Mouse (Mus musculus) gastrocnemius, adult 8-10 months (tissue): ENCODE results near the gene Mark4. TPM values are rescaled to one million over a fixed set of nuclear protein-coding genes. Genes with fewer than 3 reads are reported as not detected.
A peak's percentile ranks its signal among the peaks of the same experiment; 100 is the strongest.

ENCODE experiments used
- DNase-seq, 2 experiments: peaks; one replicate each; pipeline ENCODE4 v3.0.0; 2022; ENCODE audit warnings: low spot score in 2 of 2
- total RNA-seq, 4 experiments: library from RNA; stranded (reverse); gene quantifications; 2 replicates each; pipeline ENCODE4 v1.2.4; 2022

Mark4 gene
- total RNA-seq, 4 experiments from 2014 or later: 18.0 to 20.0 (median 19.8) TPM

DNA sequence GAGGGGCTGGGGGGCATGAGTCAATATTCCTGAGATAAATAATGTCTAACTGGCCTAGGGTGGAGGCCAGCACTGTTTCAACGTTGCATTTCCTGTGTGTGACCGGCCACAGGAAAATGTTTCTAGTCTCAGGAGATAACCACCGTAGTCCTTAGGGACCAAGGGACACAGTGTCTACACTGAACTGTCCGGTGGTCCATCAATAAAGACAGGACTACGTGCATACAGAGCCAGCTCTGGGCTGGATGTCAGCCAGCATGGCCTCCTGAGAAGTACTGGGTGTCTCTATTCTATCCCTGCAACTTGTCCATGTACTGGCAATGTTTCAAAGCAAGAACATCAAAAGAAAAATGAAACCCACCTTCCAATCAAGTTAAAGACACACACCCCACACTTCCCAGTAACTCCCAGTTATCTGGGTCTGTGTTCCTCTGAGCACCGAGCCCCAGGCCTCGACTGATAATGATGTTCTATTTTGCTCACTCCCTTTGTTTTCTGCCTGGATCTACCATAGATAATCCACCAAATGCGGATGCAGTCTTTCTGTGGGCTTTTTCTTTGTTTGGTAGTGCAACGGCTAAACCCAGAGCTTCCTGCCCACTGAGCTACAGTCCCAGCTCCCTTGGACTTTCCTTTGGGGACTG is 17.1 kb downstream of the Mark4 start:
- no peak for DNase-seq

DNA sequence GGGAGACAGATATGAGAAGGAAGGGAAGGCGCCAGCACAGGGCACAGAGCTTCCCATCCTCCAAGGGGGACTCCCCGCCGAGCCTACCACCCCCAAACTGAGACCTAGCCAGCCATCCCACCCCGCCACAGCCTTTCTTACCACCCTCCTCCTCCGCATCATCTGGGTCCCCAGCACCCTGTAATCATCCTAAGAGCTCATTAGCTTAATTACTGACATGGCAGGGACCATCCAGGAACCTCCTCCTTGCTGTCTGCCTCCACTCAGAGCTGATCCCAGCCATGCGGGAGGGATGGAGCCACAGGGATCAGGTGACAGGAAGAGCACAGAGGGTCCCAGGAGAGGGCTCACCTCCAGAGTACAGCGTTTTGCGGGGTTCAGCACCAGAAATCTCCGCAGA is 21.6 kb downstream of the Mark4 start:
- no peak for DNase-seq

DNA sequence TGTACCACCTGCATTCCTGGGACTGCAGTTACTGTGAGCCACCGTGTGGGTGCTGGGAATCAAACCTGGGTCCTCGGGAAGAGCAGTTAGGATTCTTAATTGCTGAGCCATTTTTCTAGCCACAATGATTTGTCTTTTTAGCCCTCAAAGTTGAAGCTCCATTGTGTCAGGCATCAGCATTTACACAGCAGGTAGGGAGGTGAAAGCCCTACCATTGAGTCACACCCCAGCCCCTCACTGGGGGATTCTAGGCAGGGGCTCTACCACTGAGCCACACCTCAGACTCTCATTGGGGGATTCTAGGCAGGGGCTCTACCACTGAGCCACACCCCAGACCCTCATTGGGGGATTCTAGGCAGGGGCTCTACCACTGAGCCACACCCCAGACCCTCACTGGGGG is 22.3 kb downstream of the Mark4 start:
- DNase-seq: no peak

DNA sequence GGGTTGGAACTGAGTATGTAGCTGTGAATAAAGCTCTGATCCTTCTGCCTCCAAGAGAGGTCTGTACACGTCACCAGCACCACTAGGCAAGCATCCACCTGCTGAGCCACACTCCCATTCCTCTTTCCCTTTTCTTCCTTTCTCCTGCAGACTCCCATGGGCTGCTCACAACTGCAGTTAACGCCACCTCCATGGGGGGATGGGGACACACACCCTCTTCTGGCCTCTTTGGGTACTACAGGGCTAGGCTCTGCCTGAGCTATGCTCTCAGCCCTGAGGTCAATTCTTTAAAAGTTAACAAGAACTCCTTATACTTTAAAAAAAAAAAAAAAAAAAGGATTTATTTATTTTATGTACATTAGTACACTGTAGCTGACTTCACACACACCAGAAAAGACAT is 26.1 kb downstream of the Mark4 start:
- DNase-seq: no peak

DNA sequence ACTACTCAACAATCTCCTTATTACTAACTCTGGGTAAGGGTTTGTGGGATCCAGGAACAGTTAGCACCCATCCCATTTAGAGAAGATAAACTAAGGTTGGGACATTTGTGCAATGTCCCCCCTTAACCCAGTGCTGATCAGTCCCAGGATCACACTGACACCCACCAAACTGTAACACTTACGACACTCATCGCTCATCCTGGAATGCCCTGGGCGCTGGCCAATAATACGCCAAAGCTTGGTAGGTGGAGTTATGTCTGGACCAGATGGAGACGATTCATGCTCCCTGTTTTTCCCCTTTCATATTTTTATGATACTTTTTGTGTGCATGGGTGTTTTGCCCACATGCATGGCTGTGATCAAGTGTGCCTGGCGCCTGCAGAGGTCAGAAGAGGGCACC is 28.2 kb downstream of the Mark4 start:
- DNase-seq: no peak

DNA sequence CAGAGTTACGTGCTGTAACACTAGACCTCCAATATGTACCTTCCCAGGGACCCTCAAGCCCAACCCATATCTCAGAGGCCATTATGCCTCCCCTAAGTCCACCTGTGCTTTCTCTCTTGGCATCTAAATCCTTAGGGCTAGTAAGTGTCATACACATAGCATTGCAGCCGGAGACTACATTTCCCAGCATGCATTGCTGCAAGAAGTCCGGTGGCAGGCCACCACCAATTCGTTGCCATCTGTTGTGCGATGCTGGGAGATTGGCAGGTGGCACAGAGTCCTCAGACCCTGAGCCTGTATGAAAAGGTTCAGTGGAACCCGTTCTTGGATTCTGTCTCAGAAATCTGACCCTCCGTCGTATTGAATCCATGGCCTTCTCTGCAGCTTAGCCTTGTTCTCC is 28.9 kb downstream of the Mark4 start:
- no peak for DNase-seq

DNA sequence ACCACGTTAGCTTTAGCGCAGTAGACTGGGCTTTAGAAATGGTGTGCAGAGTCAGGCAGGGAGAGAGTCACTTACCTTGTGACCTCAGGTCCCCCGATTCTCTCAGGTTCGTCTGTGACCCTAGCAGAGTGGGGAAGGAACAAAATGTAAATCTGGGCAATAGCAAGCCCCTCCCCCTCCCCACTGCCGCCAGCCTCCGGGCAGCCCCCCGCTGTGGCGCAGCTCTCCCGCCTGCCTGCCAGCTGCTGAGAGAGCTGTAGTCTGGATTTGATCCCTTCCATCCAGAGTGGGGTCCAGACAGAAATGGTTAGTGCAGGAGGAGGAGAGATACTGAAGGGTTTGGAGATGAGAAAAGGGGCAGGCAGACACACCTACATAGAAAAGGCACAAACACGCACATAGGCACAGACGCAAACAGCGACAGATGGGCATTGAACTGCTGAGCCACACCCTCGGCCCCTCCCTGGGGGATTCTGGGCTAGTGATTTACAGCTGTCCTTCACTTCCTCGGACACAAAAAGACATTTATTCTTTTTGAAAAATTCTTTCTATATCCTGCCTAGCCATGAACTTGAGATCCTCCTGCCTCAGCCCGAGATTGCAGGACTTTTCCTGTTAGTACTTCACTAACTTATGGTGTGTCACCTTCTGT is 30.5 kb downstream of the Mark4 start:
- DNase-seq: no peak

DNA sequence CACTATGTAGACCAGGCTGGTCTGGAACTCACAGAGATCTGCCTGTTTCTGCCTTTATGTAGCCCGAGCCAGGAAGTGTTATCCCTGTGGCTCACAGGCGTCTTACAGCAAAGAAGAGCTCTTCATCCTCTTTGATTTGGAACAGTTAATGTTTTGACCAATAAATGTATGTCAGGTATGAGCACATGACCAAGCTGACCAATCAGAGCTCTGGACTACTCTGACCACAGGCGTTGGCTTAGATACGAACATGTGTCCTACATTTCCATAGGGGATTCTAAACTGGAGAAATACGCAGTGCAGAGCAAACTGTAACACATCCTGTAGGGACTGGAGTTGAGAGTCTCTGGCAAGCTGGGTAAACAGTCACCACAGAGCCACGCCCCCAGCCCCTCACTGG is 31.7 kb downstream of the Mark4 start:
- DNase-seq: no peak

DNA sequence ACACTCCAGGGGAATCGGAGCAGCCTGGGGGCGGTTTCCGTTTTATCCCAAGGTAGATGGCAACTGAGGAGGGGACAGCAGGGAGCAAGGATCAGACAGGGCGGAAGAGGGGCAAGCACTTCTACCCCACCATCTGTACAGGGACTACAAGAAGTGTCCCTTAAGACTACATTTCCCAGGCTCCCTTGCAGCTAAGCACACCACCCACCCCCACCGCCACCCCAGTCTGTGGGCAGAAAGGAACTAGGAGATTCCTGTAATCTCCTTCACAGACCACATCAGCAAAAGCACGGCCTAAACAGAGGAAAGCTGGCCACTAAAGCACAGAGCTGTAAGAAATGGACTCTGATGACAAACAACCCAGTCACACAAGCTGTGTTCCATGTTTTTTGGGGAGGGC is 32.3 kb downstream of the Mark4 start:
- DNase-seq: no peak

DNA sequence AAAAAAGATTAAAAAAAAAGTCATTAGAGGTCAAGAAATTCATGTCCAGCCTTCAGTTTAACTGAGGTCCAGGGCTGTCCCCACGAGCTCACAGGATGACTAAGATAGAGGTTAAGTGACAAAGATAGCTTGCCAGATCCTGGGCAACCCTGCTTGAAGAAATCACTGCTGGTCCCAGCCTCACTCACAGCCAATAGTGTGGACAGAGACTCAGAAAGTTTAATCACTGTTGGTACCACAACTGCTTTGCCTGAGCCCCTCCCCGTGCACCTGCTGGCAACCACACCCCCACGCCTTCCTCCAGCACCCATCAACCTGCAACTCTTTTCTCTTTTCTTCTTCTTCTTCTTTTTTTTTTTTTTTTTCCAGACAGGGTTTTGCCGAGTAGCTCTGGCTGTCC is 34.6 kb downstream of the Mark4 start:
- DNase-seq: peak in 1 of 2 experiments; percentile 54

DNA sequence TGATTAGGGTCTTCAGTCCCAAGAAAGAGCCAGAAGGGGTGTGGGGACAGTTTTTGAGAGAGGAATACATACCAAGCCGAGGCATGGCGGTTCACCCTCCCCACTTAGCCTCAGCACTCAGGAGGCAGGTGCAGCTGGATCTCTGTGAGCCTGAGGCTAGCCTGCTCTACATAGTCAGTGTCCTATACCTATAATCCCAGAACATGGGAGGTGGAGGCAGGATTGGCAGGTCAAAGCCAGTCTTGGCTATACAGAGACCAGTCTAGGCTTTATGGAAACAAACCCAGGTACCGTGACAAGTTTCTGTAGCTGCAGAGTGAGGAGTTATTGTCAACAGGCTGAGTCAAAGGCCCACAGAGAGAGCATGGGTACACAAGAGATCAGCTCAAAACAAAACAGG is 35.5 kb downstream of the Mark4 start:
- no peak for DNase-seq

DNA sequence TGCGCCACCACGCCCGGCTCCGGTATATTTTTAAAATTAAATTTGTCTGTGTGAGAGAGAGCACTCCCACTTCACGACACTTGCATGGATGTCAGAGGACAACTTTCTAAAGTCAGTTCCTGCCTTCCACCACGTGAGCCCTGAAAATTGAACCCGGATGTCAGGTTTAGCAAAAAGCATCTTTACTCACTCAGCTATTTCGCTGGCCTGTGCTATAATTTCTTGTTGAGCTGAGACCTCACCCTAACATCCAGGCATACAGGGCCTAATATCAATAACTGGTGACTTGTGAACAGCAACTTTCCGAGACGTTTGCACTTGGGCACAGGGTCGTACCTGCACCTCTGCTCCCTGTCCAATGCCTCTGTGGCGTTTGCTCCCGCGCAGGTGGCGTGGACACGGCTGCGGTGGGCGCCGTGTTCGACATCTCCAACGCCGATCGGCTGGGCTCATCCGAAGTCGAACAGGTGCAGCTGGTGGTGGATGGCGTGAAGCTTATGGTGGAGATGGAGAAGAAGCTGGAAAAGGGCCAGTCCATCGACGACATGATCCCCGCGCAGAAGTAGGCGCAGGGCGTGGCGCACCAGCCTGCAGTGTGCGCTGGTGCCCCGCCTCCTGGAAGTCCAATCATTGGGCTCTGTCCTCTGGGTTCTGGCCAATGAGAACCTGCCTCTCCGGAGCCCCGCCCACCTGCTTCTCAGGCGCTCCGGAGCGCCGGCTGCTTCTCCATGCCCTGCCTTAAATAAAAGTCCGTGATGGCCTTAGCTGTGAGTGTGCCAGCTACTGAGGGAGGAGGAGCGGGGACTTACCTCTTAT is 37.6 kb downstream of the Mark4 start:
- peak; percentile 64 to 76 for DNase-seq

DNA sequence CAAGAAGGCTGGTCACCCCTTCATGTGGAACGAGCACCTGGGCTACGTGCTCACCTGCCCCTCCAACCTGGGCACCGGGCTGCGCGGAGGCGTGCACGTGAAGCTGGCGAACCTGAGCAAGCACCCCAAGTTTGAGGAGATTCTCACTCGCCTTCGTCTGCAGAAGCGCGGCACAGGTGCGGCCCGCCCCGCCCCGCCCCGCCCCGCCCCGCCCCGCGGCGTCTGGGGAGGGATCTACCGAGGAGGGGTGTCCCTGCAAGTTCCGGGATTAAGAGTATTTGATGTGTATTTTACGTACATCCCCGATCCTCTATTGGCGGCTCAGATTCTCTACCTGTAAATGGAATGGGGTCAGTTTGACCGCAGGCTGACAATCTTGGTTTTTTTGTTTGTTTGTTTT is 38.5 kb downstream of the Mark4 start:
- no peak for DNase-seq

DNA sequence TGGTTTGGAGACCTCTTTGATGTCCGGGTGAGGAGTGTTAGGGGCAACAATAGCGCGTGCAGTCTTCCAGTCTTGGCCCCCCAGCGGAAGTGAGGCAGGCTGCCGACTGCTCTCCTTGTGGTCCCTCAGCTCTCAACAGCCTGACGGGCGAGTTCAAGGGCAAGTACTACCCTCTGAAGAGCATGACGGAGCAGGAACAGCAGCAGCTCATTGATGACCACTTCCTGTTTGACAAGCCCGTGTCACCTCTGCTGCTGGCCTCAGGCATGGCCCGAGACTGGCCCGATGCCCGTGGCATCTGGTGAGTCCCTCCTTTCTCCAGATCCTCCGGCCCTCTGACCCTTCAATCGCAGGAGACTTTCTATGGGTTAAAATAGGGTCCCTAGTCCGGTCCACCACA is 42.0 kb downstream of the Mark4 start:
- no peak for DNase-seq

DNA sequence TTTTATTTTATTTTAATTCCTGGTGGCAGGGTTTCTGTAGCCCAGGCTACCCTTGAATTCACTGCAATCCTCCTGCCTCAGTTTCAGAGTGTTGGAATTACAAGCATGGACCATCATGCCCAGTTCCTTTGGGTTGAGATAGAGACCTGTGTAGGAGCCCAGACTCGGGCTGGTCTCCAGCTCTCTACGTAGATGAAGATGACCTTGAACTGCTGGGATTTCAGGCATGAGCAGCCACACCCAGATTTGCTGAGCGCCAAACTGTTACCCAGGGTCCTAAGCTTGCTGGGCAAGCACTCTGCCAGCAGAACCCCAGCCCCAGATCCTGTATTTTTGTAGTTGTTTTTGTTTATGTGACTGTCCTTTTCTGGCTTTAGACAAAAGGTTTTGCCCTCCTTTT is 45.1 kb downstream of the Mark4 start:
- DNase-seq: no peak

DNA sequence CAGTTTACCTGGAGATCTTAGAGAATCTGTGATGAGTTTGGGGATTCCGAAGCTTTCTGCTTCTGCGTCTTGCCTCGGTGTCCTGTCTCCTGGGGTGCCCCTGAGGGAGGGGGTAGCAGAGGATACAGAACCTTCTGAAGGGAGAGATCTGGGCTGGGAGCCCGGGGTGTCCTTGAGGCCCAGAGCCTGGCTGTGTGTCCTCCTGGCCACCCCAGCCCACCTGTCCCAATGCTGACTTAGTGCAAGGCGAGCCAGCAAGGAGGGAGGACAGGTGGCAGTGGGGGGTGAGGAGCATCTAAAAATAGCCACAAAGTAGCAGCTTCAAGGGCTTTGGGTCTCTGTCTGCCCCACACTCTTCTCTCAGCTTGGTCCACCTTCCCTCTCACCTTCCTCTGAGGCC is 46.8 kb downstream of the Mark4 start:
- DNase-seq: peak; percentile 53 to 78

DNA sequence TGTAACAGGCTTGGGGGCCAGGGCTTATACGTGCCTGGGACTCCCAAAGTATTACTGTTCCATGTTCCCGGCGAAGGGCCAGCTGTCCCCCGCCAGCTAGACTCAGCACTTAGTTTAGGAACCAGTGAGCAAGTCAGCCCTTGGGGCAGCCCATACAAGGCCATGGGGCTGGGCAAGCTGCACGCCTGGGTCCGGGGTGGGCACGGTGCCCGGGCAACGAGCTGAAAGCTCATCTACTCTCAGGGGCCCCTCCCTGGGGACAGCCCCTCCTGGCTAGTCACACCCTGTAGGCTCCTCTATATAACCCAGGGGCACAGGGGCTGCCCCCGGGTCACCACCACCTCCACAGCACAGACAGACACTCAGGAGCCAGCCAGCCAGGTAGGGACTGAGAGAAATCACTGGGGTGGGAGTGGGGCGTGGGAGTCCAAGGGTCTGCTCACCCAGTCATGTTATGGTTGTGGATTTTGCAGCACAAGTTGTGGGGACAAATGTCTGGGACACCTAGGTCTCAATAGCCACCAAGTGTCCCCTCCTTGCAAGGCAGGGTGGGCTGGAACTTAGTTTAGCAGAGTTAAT is 47.8 kb downstream of the Mark4 start:
- peak; percentile 95 to 97 for DNase-seq

DNA sequence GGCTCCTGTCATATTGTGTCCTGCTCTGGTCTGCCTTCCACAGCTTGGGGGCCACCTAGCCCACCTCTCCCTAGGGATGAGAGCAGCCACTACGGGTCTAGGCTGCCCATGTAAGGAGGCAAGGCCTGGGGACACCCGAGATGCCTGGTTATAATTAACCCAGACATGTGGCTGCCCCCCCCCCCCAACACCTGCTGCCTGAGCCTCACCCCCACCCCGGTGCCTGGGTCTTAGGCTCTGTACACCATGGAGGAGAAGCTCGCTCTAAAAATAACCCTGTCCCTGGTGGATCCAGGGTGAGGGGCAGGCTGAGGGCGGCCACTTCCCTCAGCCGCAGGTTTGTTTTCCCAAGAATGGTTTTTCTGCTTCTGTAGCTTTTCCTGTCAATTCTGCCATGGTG is 48.9 kb downstream of the Mark4 start:
- DNase-seq: peak; percentile 54 to 72

DNA sequence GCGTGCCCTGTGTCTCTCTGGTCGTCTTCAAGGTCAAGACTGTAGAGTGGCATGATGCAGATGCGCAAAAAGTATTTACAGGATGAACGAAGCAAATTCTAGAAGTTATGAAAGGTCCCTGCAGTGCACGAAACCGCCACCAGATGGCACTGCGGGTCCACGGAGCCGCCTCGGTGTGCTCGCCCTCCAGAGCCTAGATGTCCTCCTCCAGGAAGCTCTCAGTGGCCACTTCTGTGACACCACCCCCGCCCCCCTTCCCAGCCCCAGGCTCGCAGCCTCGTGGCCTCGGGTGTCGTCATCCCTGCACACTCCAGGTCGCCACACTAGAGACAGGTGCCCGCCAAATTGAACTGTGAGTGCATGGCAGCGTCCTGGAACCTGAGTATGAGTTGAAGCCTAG is 53.2 kb downstream of the Mark4 start:
- peak; percentile 76 to 78 for DNase-seq

DNA sequence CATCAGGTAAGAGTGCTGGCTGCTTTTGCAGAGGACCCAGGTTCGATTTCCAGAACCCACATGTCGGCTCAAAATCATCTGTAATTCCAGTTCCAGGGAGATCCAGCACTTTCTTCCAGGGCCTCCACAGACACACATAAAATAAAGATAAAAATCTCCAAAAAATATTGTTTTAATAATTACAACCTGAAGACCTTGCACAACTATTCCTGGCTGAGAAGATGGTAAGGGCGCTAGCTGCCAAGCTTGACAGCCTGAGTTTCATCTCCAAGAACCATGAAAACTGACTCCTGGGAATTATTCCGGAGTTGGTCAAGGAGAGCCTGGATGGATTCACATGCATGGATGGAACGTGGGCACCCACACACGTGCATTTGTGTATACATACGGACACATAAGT is 54.1 kb downstream of the Mark4 start, which contains the start of gene Ckm:
Ckm (plus strand) TSS at position 301 of the 400 bp plus-strand sequence.
- no peak for DNase-seq

DNA sequence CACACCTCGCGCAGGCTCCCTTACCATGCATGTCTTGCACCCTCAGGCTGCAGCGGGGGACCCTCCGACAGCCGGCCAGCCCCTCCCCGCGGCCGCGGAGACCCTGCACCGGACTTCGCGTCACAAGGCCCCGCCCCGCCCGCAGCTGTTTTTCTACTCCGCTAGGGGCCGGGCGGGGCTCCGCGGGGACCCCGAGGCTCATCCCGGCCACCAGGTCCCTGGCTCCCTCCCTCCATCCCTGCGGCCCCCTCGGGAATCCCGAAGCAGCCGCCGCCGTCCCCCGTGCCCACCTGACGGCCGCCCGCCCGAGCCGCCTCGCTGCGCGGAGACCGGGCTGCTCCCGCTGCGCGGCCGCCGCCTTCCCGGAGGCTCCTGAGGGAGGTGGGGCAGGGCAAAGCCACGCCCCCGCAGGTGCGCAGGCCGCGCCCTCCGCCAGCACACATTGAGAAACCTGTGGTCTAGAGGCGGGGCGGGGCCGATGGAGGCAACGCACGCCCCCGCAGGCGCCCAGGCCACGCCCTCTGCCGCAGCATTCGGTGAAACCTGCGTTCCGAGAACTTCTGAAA is 54.8 kb downstream of the Mark4 start, which contains the start of gene Klc3:
Klc3 (minus strand) TSS at position 374 of the 566 bp plus-strand sequence.
- peak in 1 of 2 experiments; percentile 50 for DNase-seq
